Mouse (Mus musculus) frontal cortex, postnatal 14 days (tissue): ENCODE data around the gene Tlcd2.

ENCODE experiments used
- DNase-seq, 2 experiments: peaks; one replicate each; pipeline ENCODE4 v3.0.0; 2022; ENCODE audit warnings: low spot score in 2 of 2

Tlcd2 gene

DNA sequence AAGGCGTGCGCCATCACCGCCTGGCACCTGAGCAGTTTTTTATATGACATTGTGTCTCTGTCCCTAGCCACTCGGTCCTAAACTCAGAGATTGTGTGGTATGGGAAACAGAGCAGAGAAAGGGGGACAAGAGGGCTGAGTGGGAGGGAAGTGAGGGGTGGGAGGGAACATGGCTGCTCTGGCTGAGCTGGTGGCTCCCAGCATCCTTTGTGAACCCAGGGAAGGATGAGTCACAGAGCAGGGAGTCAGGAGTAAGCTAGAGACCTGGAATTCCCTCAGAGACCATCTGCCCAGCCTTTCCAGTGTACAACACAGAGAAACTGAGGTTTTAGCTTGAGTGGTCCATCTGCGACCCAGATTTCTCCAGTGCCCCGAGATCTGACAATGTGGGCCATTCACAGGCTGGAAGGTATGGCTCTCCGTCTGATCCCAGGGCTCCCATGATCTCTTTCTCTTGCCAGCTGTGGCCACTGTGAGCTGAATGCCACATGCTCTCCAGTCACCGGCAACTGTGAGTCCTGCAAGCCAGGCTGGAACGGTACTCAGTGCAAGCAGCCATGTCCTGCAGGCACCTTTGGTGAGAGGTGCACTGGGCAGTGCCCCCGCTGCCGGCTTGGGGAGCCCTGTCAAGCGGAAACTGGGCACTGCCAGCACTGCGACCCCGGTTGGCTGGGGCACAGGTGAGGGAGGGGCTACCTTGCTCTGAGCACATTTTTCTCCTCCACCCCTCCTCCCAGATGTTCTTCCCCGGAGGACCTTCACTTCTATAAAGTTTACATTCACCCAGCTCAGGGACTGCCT lies 58.5 kb downstream of the Tlcd2 start:
- DNase-seq, result no peak
